Mouse (Mus musculus) lung, postnatal 10 days (tissue): ENCODE results near the gene Ppp1r1b.

ENCODE experiments used
- DNase-seq: peaks from one replicate; pipeline ENCODE4 v3.0.0; 2021

Ppp1r1b gene

GRCm38 (mm10) chr11:98397946-98398345 is 49.7 kb downstream of the Ppp1r1b start:
- DNase-seq = no peak

GRCm38 (mm10) chr11:98400161-98400726 is 52.0 kb downstream of the Ppp1r1b start, which contains the start of gene Pgap3:
Pgap3 (minus strand) TSS chr11:98400490.
- peak; percentile 92 for DNase-seq

GRCm38 (mm10) chr11:98400816-98401215 is 52.6 kb downstream of the Ppp1r1b start:
- DNase-seq = no peak

GRCm38 (mm10) chr11:98406621-98407020 is 58.4 kb downstream of the Ppp1r1b start:
- DNase-seq = no peak
